Mouse (Mus musculus) heart, adult 2 months (tissue): ENCODE measurements at regions not wholly inside any gene's neighbourhood (a gene's known extent, or its start where the extent isn't known, plus 50 kb on each side); places are given as distances from the start of the nearest gene placed in this dataset.

ENCODE experiments used
- DNase-seq, 2 experiments: peaks; one replicate each; pipeline ENCODE4 v3.0.0; 2021
- H3K27ac ChIP-seq: fragments of 200-600 bp; 2 replicates; pipeline ENCODE4 v1.8.1; 2022
- H3K27me3 ChIP-seq: fragments of 200-500 bp; 2 replicates; pipeline ENCODE4 v1.6.1; 2012; ENCODE audit warnings: mild to moderate bottlenecking, low read length, inconsistent platforms, mixed read lengths; ENCODE audit not compliant: control insufficient read depth, insufficient read depth
- H3K36me3 ChIP-seq: fragments of 200-500 bp; 2 replicates; pipeline ENCODE4 v1.6.1; 2012; ENCODE audit warnings: low read length, inconsistent platforms; ENCODE audit not compliant: control insufficient read depth, insufficient read depth
- H3K4me1 ChIP-seq: fragments of 200-500 bp; 2 replicates; pipeline ENCODE4 v1.6.1; 2011; ENCODE audit warnings: low read length; ENCODE audit not compliant: control insufficient read depth, insufficient read depth
- H3K4me3 ChIP-seq: fragments of 200-600 bp; 2 replicates; pipeline ENCODE4 v1.8.1; 2022
- H3K79me2 ChIP-seq: fragments of 200-500 bp; replicated peaks from 2 replicates; pipeline ENCODE4 v1.6.1; 2012; ENCODE audit warnings: mild to moderate bottlenecking, inconsistent platforms, low read length, moderate library complexity, mixed read lengths; ENCODE audit not compliant: control insufficient read depth, insufficient read depth
- H3K9ac ChIP-seq: fragments of 200-500 bp; 2 replicates; pipeline ENCODE4 v1.6.1; 2012; ENCODE audit warnings: low read depth, mild to moderate bottlenecking, control low read depth, inconsistent platforms, low read length, mixed read lengths
- CTCF ChIP-seq: fragments of 200-600 bp; IDR thresholded peaks from 2 replicates; pipeline ENCODE4 v1.8.1; 2022; ENCODE audit warnings: antibody characterized with exemption, mild to moderate bottlenecking, moderate library complexity
- EP300 ChIP-seq: fragments of 200-500 bp; IDR thresholded peaks from 2 replicates; pipeline ENCODE4 v1.6.1; 2011; ENCODE audit warnings: low read depth, low read length, control low read depth; ENCODE audit not compliant: insufficient read depth
- POLR2A ChIP-seq: fragments of 200-500 bp; IDR thresholded peaks from 2 replicates; pipeline ENCODE4 v1.6.1; 2011; ENCODE audit warnings: mild to moderate bottlenecking, low read depth, low read length, control low read depth; ENCODE audit not compliant: insufficient read depth
- WGBS: fragments of 180-500 bp; shearing (Covaris S2); methylation state at CpG from one replicate; pipeline ENCODE4 v1.1.7; 2018; 5-methylcytosine and 5-hydroxymethylcytosine counted together
- intact Hi-C: fragments of 180-260 bp; cut with DNase I; formaldehyde crosslinking; loops from one replicate; pipeline ENCODE4 v1.15.1; 2025

- H3K4me3 ChIP-seq = no peak overlapping the region
- no peak for DNase-seq
- H3K27me3 ChIP-seq = no peaks in the 10 kb centered on the region
- intact Hi-C loops = no loop called here
- 84% methylated on average over 5 of the region's 5 CpGs for WGBS
- H3K4me1 ChIP-seq = no peaks in the 10 kb centered on the region
- no peaks in the 10 kb centered on the region for H3K36me3 ChIP-seq
- H3K27ac ChIP-seq = no peak overlapping the region
- no peak for TF ChIP-seq CTCF
- TF ChIP-seq EP300 = no peak
- no peak for TF ChIP-seq POLR2A
- H3K79me2 ChIP-seq = no peaks in the 10 kb centered on the region
- no peak overlapping the region for H3K9ac ChIP-seq
These were observed 79.6 kb upstream of the Megf9 start for GRCm38 (mm10) chr4:70614411-70614810.

- H3K27ac ChIP-seq = no peak overlapping the region
- no peak for TF ChIP-seq EP300
- peak; percentile 47 for TF ChIP-seq CTCF
- no peaks in the 10 kb centered on the region; the same call in 1 of the 2 replicates for H3K4me1 ChIP-seq
- intact Hi-C loops = loop anchor here (5.0 kb wide), 1 partner anchor 66 kb away; no protein-coding TSS in a partner anchor
- no peak overlapping the region for H3K4me3 ChIP-seq
- H3K9ac ChIP-seq = no peak overlapping the region
- no peaks in the 10 kb centered on the region for H3K27me3 ChIP-seq
- DNase-seq = no peak
- H3K36me3 ChIP-seq = no peaks in the 10 kb centered on the region
- H3K79me2 ChIP-seq = no peaks in the 10 kb centered on the region
- WGBS = 22% methylated on average over 3 of the region's 3 CpGs
These were observed 68.5 kb upstream of the Megf9 start for GRCm38 (mm10) chr4:70603209-70603852.

- H3K4me1 ChIP-seq = no peaks in the 10 kb centered on the region; the same call in 1 of the 2 replicates
- H3K27me3 ChIP-seq = no peaks in the 10 kb centered on the region
- 3% methylated on average over 4 of the region's 4 CpGs for WGBS
- intact Hi-C loops = loop anchor here (1.0 to 5.0 kb wide), 2 partner anchors 64 to 150 kb away; no protein-coding TSS in a partner anchor
- H3K79me2 ChIP-seq = no peaks in the 10 kb centered on the region
- no peak overlapping the region for H3K4me3 ChIP-seq
- no peaks in the 10 kb centered on the region for H3K36me3 ChIP-seq
- no peak overlapping the region for H3K9ac ChIP-seq
- TF ChIP-seq POLR2A = no peak
- no peak for TF ChIP-seq EP300
- peak; percentile 80 for TF ChIP-seq CTCF
- no peak for DNase-seq
- no peak overlapping the region for H3K27ac ChIP-seq
These were observed 66.5 kb upstream of the Megf9 start for GRCm38 (mm10) chr4:70601301-70601700.
